Mouse (Mus musculus): ENCODE data around the gene Ugt1a1. TPM values are rescaled to one million over a fixed set of nuclear protein-coding genes. Genes with fewer than 3 reads are reported as not detected.

Gene Ugt1a1
- total and polyA plus RNA-seq, 2 experiments from 2014 or later, result 0.07 TPM; not detected in 1

GRCm38 (mm10) chr1:88228121-88228520 lies 16.4 kb downstream of the Ugt1a1 start:
- no peak overlapping the region for H3K27ac ChIP-seq (ENCODE audit: low read depth)
- DNase-seq (ENCODE audit: low spot score) (no peak), ATAC-seq (ENCODE audit: insufficient read depth, low read depth) (no peak)
- no peaks in the 10 kb centered on the region for H3K36me3 ChIP-seq (replicated peaks; ENCODE audit: control insufficient read depth, insufficient read depth, low read length)
- WGBS, result 59% methylated on average over 7 of the region's 7 CpGs
- no peaks in the 10 kb centered on the region for H3K4me1 ChIP-seq (ENCODE audit: control insufficient read depth, insufficient read depth)
- no peak overlapping the region for H3K9ac ChIP-seq (replicated peaks; ENCODE audit: low read depth, low read length)
- H3K9me3 ChIP-seq (replicated peaks; ENCODE audit: control insufficient read depth, low read length), result peaks cover 77% of the 10 kb centered on the region
- H3K4me3 ChIP-seq (ENCODE audit: low read depth, low read length), result no peak overlapping the region
- no peaks in the 10 kb centered on the region for H3K27me3 ChIP-seq (ENCODE audit: control insufficient read depth, insufficient read depth, low read length)
- no peak for TF ChIP-seq CTCF (IDR thresholded peaks at IDR 0.05; ENCODE audit: low read depth)
- TF ChIP-seq EP300 (IDR thresholded peaks at IDR 0.05; ENCODE audit: low read depth), result no peak
- H3K4me2 ChIP-seq (ENCODE audit: low read depth, low read length), result no peak overlapping the region

DNA sequence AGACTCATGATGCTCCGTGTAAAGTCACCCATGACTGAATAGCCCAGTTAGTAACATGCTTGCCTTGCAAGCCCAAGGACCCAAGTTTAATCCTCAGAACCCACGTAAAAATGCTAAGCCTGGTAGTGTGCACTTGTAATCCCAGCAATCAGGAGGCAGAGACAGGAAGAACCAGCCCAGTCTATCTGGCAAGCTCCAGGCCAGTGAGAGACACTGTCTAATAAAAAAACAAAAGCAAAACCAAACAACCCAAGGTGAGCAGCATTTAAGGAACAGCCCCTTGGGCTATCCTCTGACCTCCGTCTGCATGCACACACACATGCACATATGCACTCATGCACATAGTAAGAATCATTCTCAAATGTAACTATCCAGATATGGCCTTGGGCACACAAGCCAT lies 17.8 kb downstream of the Ugt1a1 start:
- 61% methylated on average over 3 of the region's 3 CpGs for WGBS
- ATAC-seq (ENCODE audit: insufficient read depth, low read depth), result no peak
- H3K27ac ChIP-seq (ENCODE audit: low read depth), result no peak overlapping the region
- no peaks in the 10 kb centered on the region for H3K27me3 ChIP-seq (ENCODE audit: control insufficient read depth, insufficient read depth, low read length)
- H3K4me1 ChIP-seq (ENCODE audit: control insufficient read depth, insufficient read depth), result no peaks in the 10 kb centered on the region
- no peak for DNase-seq (ENCODE audit: low spot score)
- H3K4me3 ChIP-seq (ENCODE audit: low read depth, low read length), result no peak overlapping the region
- no peaks in the 10 kb centered on the region for H3K36me3 ChIP-seq (replicated peaks; ENCODE audit: control insufficient read depth, insufficient read depth, low read length)
- TF ChIP-seq CTCF (IDR thresholded peaks at IDR 0.05; ENCODE audit: low read depth) (no peak), EP300 (IDR thresholded peaks at IDR 0.05; ENCODE audit: low read depth) (no peak)
- no peak overlapping the region for H3K4me2 ChIP-seq (ENCODE audit: low read depth, low read length)
- H3K9ac ChIP-seq (replicated peaks; ENCODE audit: low read depth, low read length), result no peak overlapping the region
- H3K9me3 ChIP-seq (replicated peaks; ENCODE audit: control insufficient read depth, low read length), result peaks cover 91% of the 10 kb centered on the region

GRCm38 (mm10) chr1:88229986-88230385 lies 18.2 kb downstream of the Ugt1a1 start:
- Histone ChIP-seq H3K4me3 (ENCODE audit: low read depth, low read length) (no peak overlapping the region), H3K9me3 (replicated peaks; ENCODE audit: control insufficient read depth, low read length) (peaks cover 94% of the 10 kb centered on the region), H3K27ac (ENCODE audit: low read depth) (no peak overlapping the region), H3K27me3 (ENCODE audit: control insufficient read depth, insufficient read depth, low read length) (no peaks in the 10 kb centered on the region), H3K9ac (replicated peaks; ENCODE audit: low read depth, low read length) (no peak overlapping the region), H3K4me2 (ENCODE audit: low read depth, low read length) (no peak overlapping the region), H3K36me3 (replicated peaks; ENCODE audit: control insufficient read depth, insufficient read depth, low read length) (no peaks in the 10 kb centered on the region), H3K4me1 (ENCODE audit: control insufficient read depth, insufficient read depth) (no peaks in the 10 kb centered on the region)
- ATAC-seq (ENCODE audit: insufficient read depth, low read depth) (0 out of 2 replicates have a peak, but pooled peaks have one; percentile 2), DNase-seq (ENCODE audit: low spot score) (no peak)
- no peak for TF ChIP-seq EP300 (IDR thresholded peaks at IDR 0.05; ENCODE audit: low read depth)
- no peak for TF ChIP-seq CTCF (IDR thresholded peaks at IDR 0.05; ENCODE audit: low read depth)
- 68% methylated on average over 5 of the region's 5 CpGs for WGBS

DNA sequence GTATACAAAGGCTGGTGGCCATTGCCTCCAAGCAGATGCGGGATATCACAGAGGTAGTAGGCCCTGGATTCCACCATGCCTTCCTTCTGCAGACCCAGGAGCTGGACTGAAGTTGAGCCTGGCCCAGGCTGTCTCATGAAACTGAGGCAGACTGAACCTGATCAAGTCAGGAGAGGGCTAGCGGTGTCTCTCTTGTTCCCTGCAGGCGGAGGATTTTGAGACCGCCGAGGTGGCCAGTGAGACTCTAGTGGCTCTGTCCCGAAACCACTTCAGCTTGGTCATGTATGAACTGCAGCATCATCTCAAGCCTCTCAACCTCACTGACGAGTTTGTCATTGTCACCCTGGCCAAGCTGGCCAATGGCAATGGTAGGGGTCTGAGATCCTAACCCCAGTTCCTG lies 18.7 kb downstream of the Ugt1a1 start:
- DNase-seq (ENCODE audit: low spot score) (no peak), ATAC-seq (ENCODE audit: insufficient read depth, low read depth) (no peak)
- H3K27me3 ChIP-seq (ENCODE audit: control insufficient read depth, insufficient read depth, low read length), result no peaks in the 10 kb centered on the region
- TF ChIP-seq EP300 (IDR thresholded peaks at IDR 0.05; ENCODE audit: low read depth), result no peak
- no peak for TF ChIP-seq CTCF (IDR thresholded peaks at IDR 0.05; ENCODE audit: low read depth)
- H3K9me3 ChIP-seq (replicated peaks; ENCODE audit: control insufficient read depth, low read length), result peaks cover 97% of the 10 kb centered on the region
- H3K4me2 ChIP-seq (ENCODE audit: low read depth, low read length), result no peak overlapping the region
- no peak overlapping the region for H3K27ac ChIP-seq (ENCODE audit: low read depth)
- no peak overlapping the region for H3K9ac ChIP-seq (replicated peaks; ENCODE audit: low read depth, low read length)
- H3K4me3 ChIP-seq (ENCODE audit: low read depth, low read length), result no peak overlapping the region
- no peaks in the 10 kb centered on the region for H3K4me1 ChIP-seq (ENCODE audit: control insufficient read depth, insufficient read depth)
- WGBS, result 63% methylated on average over 7 of the region's 7 CpGs
- no peaks in the 10 kb centered on the region for H3K36me3 ChIP-seq (replicated peaks; ENCODE audit: control insufficient read depth, insufficient read depth, low read length)

DNA sequence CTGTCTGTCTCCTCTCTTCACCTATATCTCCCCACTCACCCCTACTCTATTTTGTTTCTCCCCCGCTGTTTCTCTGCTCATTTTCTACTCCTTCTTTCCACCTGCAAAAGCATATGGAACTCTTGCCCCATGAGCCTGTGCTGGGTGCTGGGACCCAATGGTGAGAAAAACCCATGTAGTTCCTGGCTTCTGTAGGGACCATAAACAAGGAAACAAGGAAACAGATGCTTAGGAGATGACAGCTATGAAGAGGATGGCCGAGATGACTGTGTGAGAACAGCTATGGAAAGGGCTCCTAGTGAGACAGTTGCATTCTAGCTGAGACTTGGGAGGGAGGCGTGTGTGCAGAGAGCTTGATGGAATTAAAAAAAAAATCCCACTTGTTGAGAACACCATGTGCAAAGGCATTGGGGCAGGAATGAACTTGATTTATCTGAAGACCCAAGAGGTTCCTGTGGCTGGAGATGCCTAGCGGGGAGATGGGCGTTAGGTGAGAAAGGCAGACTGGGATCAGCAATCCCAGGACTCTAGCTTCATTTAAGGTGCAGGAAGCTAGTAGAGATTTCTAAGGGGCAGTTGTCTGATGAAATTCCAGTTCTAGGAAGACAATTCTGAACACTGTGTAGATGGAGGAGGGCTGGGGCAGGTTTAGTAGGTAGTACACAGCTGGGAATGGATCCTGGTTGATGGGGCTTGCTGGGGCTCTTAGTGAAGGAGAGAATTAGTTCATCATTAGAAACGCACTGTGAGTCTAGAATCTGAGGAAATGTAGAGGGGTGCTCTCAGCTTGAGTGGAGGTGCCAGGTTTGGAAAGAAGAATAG lies 19.4 kb downstream of the Ugt1a1 start:
- Histone ChIP-seq H3K27ac (ENCODE audit: low read depth) (no peak overlapping the region), H3K4me2 (ENCODE audit: low read depth, low read length) (no peak overlapping the region), H3K9ac (replicated peaks; ENCODE audit: low read depth, low read length) (no peak overlapping the region), H3K4me3 (ENCODE audit: low read depth, low read length) (no peak overlapping the region), H3K4me1 (ENCODE audit: control insufficient read depth, insufficient read depth) (no peaks in the 10 kb centered on the region), H3K27me3 (ENCODE audit: control insufficient read depth, insufficient read depth, low read length) (no peaks in the 10 kb centered on the region), H3K9me3 (replicated peaks; ENCODE audit: control insufficient read depth, low read length) (peaks cover 96% of the 10 kb centered on the region), H3K36me3 (replicated peaks; ENCODE audit: control insufficient read depth, insufficient read depth, low read length) (no peaks in the 10 kb centered on the region)
- 65% methylated on average over 6 of the region's 6 CpGs for whole genome bisulfite sequencing
- DNase-seq (ENCODE audit: low spot score), result no peak
- TF ChIP-seq EP300 (IDR thresholded peaks at IDR 0.05; ENCODE audit: low read depth), result no peak
- TF ChIP-seq CTCF (IDR thresholded peaks at IDR 0.05; ENCODE audit: low read depth), result no peak
- ATAC-seq (ENCODE audit: insufficient read depth, low read depth), result no peak
